In genomic region chr16:22779228-22779835, GRCm38 (mm10) we compare ENCODE assay signal across 22 mouse cellular contexts. TPM values are rescaled to one million over a fixed set of nuclear protein-coding genes. Genes with fewer than 3 reads are reported as not detected.
DNase-seq lines count a peak whose midpoint lies in the region.
"Had no signal": no experiment of that assay in that cellular context is flagged by ENCODE, and none has a peak within 500 bp of the region (broad histone marks: within the 10 kb centered on the region; RNA-seq: fewer than 3 reads in every experiment).

No protein-coding gene starts in this region.

- peak; percentile 28 to 33 for DNase-seq in frontal cortex, postnatal 36 days (ENCODE audit: low spot score in 2 of 2)
- no peak for DNase-seq in frontal cortex, adult 2 months (ENCODE audit: extremely low spot score in 1 of 2, low spot score in 1 of 2)
- peak; percentile 63 to 67 for DNase-seq in cerebellum, adult 18-20 months
- peak; percentile 24 to 48 for DNase-seq in cerebellum, postnatal 14 days
- DNase-seq in layer of hippocampus, postnatal 10 days (ENCODE audit: low spot score in 2 of 2) = peak; percentile 39 to 59
- DNase-seq in gastrocnemius, postnatal 25 days = no peak
- no peak for DNase-seq in spleen, adult 12 weeks (ENCODE audit: low spot score)
- DNase-seq: heart, adult 18-20 months; lung, postnatal 14 days had no signal

RNA-seq across cellular contexts. Expression of gene Crygs, which starts 32.0 kb away (rescaled TPM):
- 0.18 TPM in 1 of 2 replicates, not detected in the other for polyA plus RNA-seq in frontal cortex, adult 2 months (2012; rRNA removed)
- total RNA-seq in layer of hippocampus, postnatal 10 days (2021) = under 1 TPM in 1 of 2 experiments, not detected in 1; 0.40 TPM
- not detected for total RNA-seq in gastrocnemius, postnatal 25 days (2021)
- total RNA-seq: adrenal gland, adult 18-20 months; ES-E14; gastrocnemius, adult 18-20 months; heart, adult 18-20 months; left cerebral cortex, adult 8-10 months; megakaryocyte-erythroid progenitor cell, adult 5-6 weeks; monocyte, adult 5-6 weeks had no signal
- polyA plus RNA-seq: heart, embryonic 16.5 days; intestine, embryonic 14.5 days; limb, embryonic 14.5 days; liver, embryonic 16.5 days; neural tube, embryonic 13.5 days; testis, adult 2 months; urinary bladder, adult 2 months had no signal

Comparison
In these comparisons a context has a peak if more than half of its experiments do, and no peak if none do; other contexts are left out.
1. DNase-seq: peak in frontal cortex, postnatal 36 days (2 of 2), cerebellum, adult 18-20 months (2 of 2), cerebellum, postnatal 14 days (2 of 2) and layer of hippocampus, postnatal 10 days (2 of 2); none in frontal cortex, adult 2 months (0 of 2), gastrocnemius, postnatal 25 days (single experiment) and spleen, adult 12 weeks (single experiment).